Mouse (Mus musculus) E14TG2a.4 (cell line): ENCODE measurements around the gene Ppp4c.

Source experiments
- CTCF ChIP-seq: conservative IDR thresholded peaks from 2 replicates; pipeline ENCODE4 v1.5.1; 2014; ENCODE audit warnings: low read length
- NANOG ChIP-seq: IDR thresholded peaks from 2 replicates; pipeline ENCODE4 v1.6.1; 2014; ENCODE audit warnings: borderline replicate concordance, low read length, mixed read lengths
- POU5F1 ChIP-seq: IDR thresholded peaks from 2 replicates; pipeline ENCODE4 v1.6.1; 2014; ENCODE audit warnings: low read length, borderline replicate concordance

GRCm38 (mm10) chr7:126748824-126749223 lies 43.5 kb downstream of the Ppp4c start:
- TF ChIP-seq CTCF, result no peak
- TF ChIP-seq POU5F1, result no peak
- TF ChIP-seq NANOG, result no peak
